Mouse (Mus musculus): ENCODE results near the gene Ifngr2. TPM values are rescaled to one million over a fixed set of nuclear protein-coding genes. Genes with fewer than 3 reads are reported as not detected.

The Ifngr2 gene
- total RNA-seq (2021) (100 to 1,000 TPM; 120 TPM), polyA plus RNA-seq (2012; rRNA removed) (100 and 140 TPM in 2 replicates)
- long read RNA-seq, transcript Ifngr2-201 (7 exons, 3,708 nt), result major isoform, 252 of 262 reads
- long read RNA-seq, partial matches to known transcripts, result 6 of 262 reads
- long read RNA-seq, other reads (novel, unspliced or antisense), result 4 of 262 reads

- H3K9ac ChIP-seq (ENCODE audit: low read depth, low read length), result peak within 1 kb of the TSS; percentile 98
- intact Hi-C loops (cut with DNase I), result loop anchor here (2.0 to 5.0 kb wide), 3 partner anchors 14 to 50 kb away; partner anchors contain the start of gene Tmem50b
- H3K4me1 ChIP-seq (ENCODE audit: control insufficient read depth, insufficient read depth, low read length), result peaks cover 19% of the 10 kb centered on the region
- peaks cover 2% of the 10 kb centered on the region; the same call in 1 of the 2 replicates for H3K36me3 ChIP-seq (ENCODE audit: control insufficient read depth, insufficient read depth, low read length)
- H3K27me3 ChIP-seq (ENCODE audit: control insufficient read depth, insufficient read depth, low read length), result no peaks in the 10 kb centered on the region
- H3K27ac ChIP-seq, result peak within 1 kb of the TSS; percentile 96
- peak within 1 kb of the TSS; percentile 96 for H3K4me3 ChIP-seq
- peaks cover 3% of the 10 kb centered on the region for H3K79me2 ChIP-seq (replicated peaks; ENCODE audit: control insufficient read depth, insufficient read depth, low read length)
- under 1% methylated on average over 67 of the region's 74 CpGs for WGBS
- DNase-seq, result peak; percentile 85 to 88
- TF ChIP-seq POLR2A (IDR thresholded peaks at IDR 0.05; ENCODE audit: insufficient read depth, low read depth, low read length), result peak; percentile 40; the same call in 1 of the 2 replicates
- TF ChIP-seq EP300 (IDR thresholded peaks at IDR 0.05; ENCODE audit: insufficient read depth, low read depth, low read length), result no peak
- no peak for TF ChIP-seq CTCF (IDR thresholded peaks at IDR 0.05)
Observed at GRCm38 (mm10) chr16:91546836-91547741, at the start of gene Ifngr2. Ifngr2 (plus strand) TSS chr16:91547072.

DNA sequence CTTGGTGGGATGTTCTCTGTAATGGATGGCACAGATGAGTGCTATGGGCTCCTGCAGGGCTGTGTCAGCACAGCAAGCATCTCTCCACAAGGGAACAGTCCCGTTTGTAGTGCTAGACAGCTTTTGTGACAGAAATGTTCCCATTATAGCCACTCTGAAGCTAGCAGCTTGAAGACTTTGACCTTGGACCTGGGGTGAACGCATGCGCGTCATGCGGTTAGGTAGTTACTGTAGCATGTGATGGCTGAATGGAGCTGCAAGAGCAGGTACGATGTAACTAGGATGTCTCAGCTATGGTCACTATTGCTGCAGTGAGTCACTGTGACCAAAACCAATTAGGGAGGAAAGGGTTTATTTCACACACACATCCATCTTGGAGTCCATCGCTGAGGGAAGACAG lies 48.8 kb upstream of the Ifngr2 start:
- Histone ChIP-seq H3K4me1 (ENCODE audit: control insufficient read depth, insufficient read depth, low read length) (no peaks in the 10 kb centered on the region), H3K79me2 (replicated peaks; ENCODE audit: control insufficient read depth, insufficient read depth, low read length) (no peaks in the 10 kb centered on the region), H3K9ac (ENCODE audit: low read depth, low read length) (no peak overlapping the region), H3K36me3 (ENCODE audit: control insufficient read depth, insufficient read depth, low read length) (no peaks in the 10 kb centered on the region), H3K4me3 (no peak overlapping the region), H3K27ac (no peak overlapping the region), H3K27me3 (ENCODE audit: control insufficient read depth, insufficient read depth, low read length) (no peaks in the 10 kb centered on the region)
- TF ChIP-seq CTCF (IDR thresholded peaks at IDR 0.05) (no peak), POLR2A (IDR thresholded peaks at IDR 0.05; ENCODE audit: insufficient read depth, low read depth, low read length) (no peak), EP300 (IDR thresholded peaks at IDR 0.05; ENCODE audit: insufficient read depth, low read depth, low read length) (no peak)
- intact Hi-C loops (cut with DNase I), result no loop called here
- WGBS, result 95% methylated on average over 7 of the region's 7 CpGs
- no peak for DNase-seq

GRCm38 (mm10) chr16:91504701-91505100 lies 42.2 kb upstream of the Ifngr2 start:
- Histone ChIP-seq H3K36me3 (ENCODE audit: control insufficient read depth, insufficient read depth, low read length) (no peaks in the 10 kb centered on the region), H3K79me2 (replicated peaks; ENCODE audit: control insufficient read depth, insufficient read depth, low read length) (no peaks in the 10 kb centered on the region), H3K9ac (ENCODE audit: low read depth, low read length) (no peak overlapping the region), H3K27ac (no peak overlapping the region), H3K4me3 (no peak overlapping the region), H3K4me1 (ENCODE audit: control insufficient read depth, insufficient read depth, low read length) (peaks cover 2% of the 10 kb centered on the region; the same call in 1 of the 2 replicates), H3K27me3 (ENCODE audit: control insufficient read depth, insufficient read depth, low read length) (no peaks in the 10 kb centered on the region)
- DNase-seq, result no peak
- 82% methylated on average over 7 of the region's 7 CpGs for WGBS
- TF ChIP-seq EP300 (IDR thresholded peaks at IDR 0.05; ENCODE audit: insufficient read depth, low read depth, low read length) (no peak), CTCF (IDR thresholded peaks at IDR 0.05) (no peak), POLR2A (IDR thresholded peaks at IDR 0.05; ENCODE audit: insufficient read depth, low read depth, low read length) (no peak)
- intact Hi-C loops (cut with DNase I), result no loop called here

DNA sequence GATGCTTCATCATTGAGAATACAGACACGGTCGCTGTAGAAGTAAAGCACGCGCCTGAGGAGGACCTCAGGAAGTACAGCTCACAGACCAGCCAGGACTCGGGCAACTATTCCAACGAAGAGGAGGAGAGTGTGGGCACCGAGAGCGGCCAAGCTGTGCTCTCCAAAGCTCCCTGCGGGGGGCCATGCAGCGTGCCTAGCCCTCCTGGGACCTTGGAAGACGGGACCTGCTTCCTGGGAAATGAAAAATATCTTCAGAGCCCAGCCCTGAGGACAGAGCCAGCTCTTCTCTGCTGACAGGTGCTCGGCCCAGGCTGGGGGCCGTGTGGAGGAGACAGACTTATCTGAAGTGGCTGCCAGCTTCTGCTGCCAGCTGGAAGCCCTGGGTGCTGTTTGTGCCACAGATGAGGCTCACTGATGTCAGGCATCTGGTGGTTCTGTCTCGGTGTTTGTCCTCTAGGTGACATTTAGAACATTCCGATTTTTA lies 41.7 kb upstream of the Ifngr2 start:
- H3K4me1 ChIP-seq (ENCODE audit: control insufficient read depth, insufficient read depth, low read length), result peaks cover 2% of the 10 kb centered on the region; the same call in 1 of the 2 replicates
- DNase-seq, result peak in 1 of 2 experiments; percentile 60
- H3K9ac ChIP-seq (ENCODE audit: low read depth, low read length), result no peak overlapping the region
- TF ChIP-seq EP300 (IDR thresholded peaks at IDR 0.05; ENCODE audit: insufficient read depth, low read depth, low read length), result 0 out of 2 replicates have a peak, but pooled peaks have one; percentile 21
- no peak for TF ChIP-seq CTCF (IDR thresholded peaks at IDR 0.05)
- H3K36me3 ChIP-seq (ENCODE audit: control insufficient read depth, insufficient read depth, low read length), result no peaks in the 10 kb centered on the region
- H3K79me2 ChIP-seq (replicated peaks; ENCODE audit: control insufficient read depth, insufficient read depth, low read length), result no peaks in the 10 kb centered on the region
- WGBS, result 58% methylated on average over 15 of the region's 15 CpGs
- H3K27me3 ChIP-seq (ENCODE audit: control insufficient read depth, insufficient read depth, low read length), result no peaks in the 10 kb centered on the region
- H3K27ac ChIP-seq, result peak overlapping the region; percentile 10; the same call in 1 of the 2 replicates
- no peak overlapping the region for H3K4me3 ChIP-seq
- intact Hi-C loops (cut with DNase I), result no loop called here

DNA sequence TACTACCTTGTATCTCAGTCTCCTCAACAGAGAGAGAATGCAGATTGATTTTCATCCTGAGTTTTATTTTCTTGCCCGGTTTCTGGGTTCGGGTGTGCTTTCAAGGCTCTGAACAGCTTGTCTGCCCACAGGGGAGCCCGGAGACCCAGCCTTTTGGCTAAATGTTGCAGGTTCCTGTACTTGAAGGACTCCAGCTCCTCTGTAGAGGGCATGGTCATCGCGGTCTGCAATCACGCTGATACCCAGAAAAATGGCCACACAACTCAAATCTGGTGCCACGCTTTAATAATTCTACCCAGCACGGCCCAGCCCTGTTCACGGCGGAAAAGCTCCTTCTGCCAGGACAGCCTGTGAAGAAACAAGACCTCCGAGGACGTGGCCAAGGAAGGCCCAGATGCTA lies 40.5 kb upstream of the Ifngr2 start:
- Histone ChIP-seq H3K79me2 (replicated peaks; ENCODE audit: control insufficient read depth, insufficient read depth, low read length) (no peaks in the 10 kb centered on the region), H3K9ac (ENCODE audit: low read depth, low read length) (no peak overlapping the region), H3K27ac (no peak overlapping the region), H3K4me1 (ENCODE audit: control insufficient read depth, insufficient read depth, low read length) (peaks cover 2% of the 10 kb centered on the region; the same call in 1 of the 2 replicates), H3K36me3 (ENCODE audit: control insufficient read depth, insufficient read depth, low read length) (no peaks in the 10 kb centered on the region), H3K27me3 (ENCODE audit: control insufficient read depth, insufficient read depth, low read length) (no peaks in the 10 kb centered on the region), H3K4me3 (no peak overlapping the region)
- TF ChIP-seq POLR2A (IDR thresholded peaks at IDR 0.05; ENCODE audit: insufficient read depth, low read depth, low read length), result no peak
- TF ChIP-seq CTCF (IDR thresholded peaks at IDR 0.05), result no peak
- no peak for TF ChIP-seq EP300 (IDR thresholded peaks at IDR 0.05; ENCODE audit: insufficient read depth, low read depth, low read length)
- 96% methylated on average over 12 of the region's 12 CpGs for WGBS
- no peak for DNase-seq
- intact Hi-C loops (cut with DNase I), result no loop called here
